Mouse (Mus musculus) heart, embryonic 11.5 days (tissue): ENCODE measurements around the gene Ctla2a. TPM values are rescaled to one million over a fixed set of nuclear protein-coding genes. Genes with fewer than 3 reads are reported as not detected.

Experiments used
- ATAC-seq: fragments of 200-750 bp; cut with Nextera tagmentation; replicated peaks from 2 replicates; pipeline ENCODE4 v1.8.0; 2017; ENCODE audit warnings: moderate library complexity; ENCODE audit not compliant: insufficient number of reproducible peaks, low FRiP score, low TSS enrichment
- H3K27ac ChIP-seq: fragments of 300-500 bp; sonication (generic); 2 replicates; pipeline ENCODE4 v1.5.1; 2014; ENCODE audit warnings: mild to moderate bottlenecking, low read depth, low read length
- H3K27me3 ChIP-seq: fragments of 300-500 bp; sonication (generic); 2 replicates; pipeline ENCODE4 v1.6.1; 2014; ENCODE audit warnings: mild to moderate bottlenecking, low read length, mixed read lengths; ENCODE audit not compliant: control insufficient read depth, insufficient read depth
- H3K36me3 ChIP-seq: fragments of 300-500 bp; sonication (generic); 2 replicates; pipeline ENCODE4 v1.6.1; 2014; ENCODE audit warnings: mild to moderate bottlenecking, low read length, moderate library complexity, mixed read lengths; ENCODE audit not compliant: control insufficient read depth, insufficient read depth
- H3K4me1 ChIP-seq: fragments of 300-500 bp; sonication (generic); 2 replicates; pipeline ENCODE4 v1.6.1; 2014; ENCODE audit warnings: low read length; ENCODE audit not compliant: control insufficient read depth, insufficient read depth
- H3K4me2 ChIP-seq: fragments of 300-500 bp; sonication (generic); 2 replicates; pipeline ENCODE4 v1.6.1; 2014; ENCODE audit warnings: mild to moderate bottlenecking, moderate library complexity
- H3K4me3 ChIP-seq: fragments of 300-500 bp; sonication (generic); 2 replicates; pipeline ENCODE4 v1.5.1; 2014; ENCODE audit warnings: low read depth, low read length
- H3K9ac ChIP-seq: fragments of 300-500 bp; sonication (generic); 2 replicates; pipeline ENCODE4 v1.6.1; 2014; ENCODE audit warnings: mild to moderate bottlenecking, low read depth, low read length, moderate library complexity
- H3K9me3 ChIP-seq: fragments of 300-500 bp; sonication (generic); replicated peaks from 2 replicates; pipeline ENCODE4 v1.6.1; 2016; ENCODE audit warnings: low read length; ENCODE audit not compliant: control insufficient read depth
- WGBS: fragments of 180-500 bp; shearing (Covaris S2); extraction: QIAGEN DNeasy Blood & Tissue Kit; methylation state at CpG from one replicate; pipeline ENCODE4 v1.1.7; 2014; ENCODE audit not compliant: insufficient replicate concordance; 5-methylcytosine and 5-hydroxymethylcytosine counted together
- polyA plus RNA-seq: library from polyadenylated mRNA; unstranded; fragments of >200 nt; fragmentation: Nextera tagmentation; extraction: Ambion mirVana; gene quantifications from 2 replicates; pipeline ENCODE4 v1.2.1, GENCODE M21; 2014

Ctla2a gene
- polyA plus RNA-seq, 1 experiment from 2014 or later: 60.7 TPM

GRCm38 (mm10) chr13:60895406-60896160 is 40.8 kb downstream of the Ctla2a start:
- no peaks in the 10 kb centered on the region for H3K4me1 ChIP-seq

GRCm38 (mm10) chr13:60892301-60892700 is 44.1 kb downstream of the Ctla2a start:
- Histone ChIP-seq H3K9ac (no peak overlapping the region), H3K9me3 (no peaks in the 10 kb centered on the region; the same call in 1 of the 2 replicates), H3K27me3 (no peaks in the 10 kb centered on the region), H3K4me2 (no peak overlapping the region), H3K4me1 (no peaks in the 10 kb centered on the region), H3K36me3 (no peaks in the 10 kb centered on the region), H3K4me3 (no peak overlapping the region), H3K27ac (no peak overlapping the region)
- 62% methylated on average over 1 of the region's 1 CpGs for WGBS
- no peak for ATAC-seq

More at GRCm38 (mm10) chr13:60895406-60896160, 40.8 kb downstream of the Ctla2a start:
- Histone ChIP-seq H3K4me2 (no peak overlapping the region), H3K27ac (no peak overlapping the region), H3K9me3 (no peaks in the 10 kb centered on the region; the same call in 1 of the 2 replicates), H3K36me3 (no peaks in the 10 kb centered on the region), H3K4me3 (no peak overlapping the region), H3K9ac (no peak overlapping the region), H3K27me3 (no peaks in the 10 kb centered on the region)
- ATAC-seq: no peak

Other genes starting within 250 kb of the Ctla2a start
- gene BC051665, start 150.3 kb downstream of the Ctla2a start, polyA plus RNA-seq: not detected in 2 replicates
- not detected in 2 replicates for gene Ctsll3, start 133.8 kb downstream of the Ctla2a start, polyA plus RNA-seq
- not detected in 2 replicates for gene 4930486L24Rik, start 72.2 kb downstream of the Ctla2a start, polyA plus RNA-seq
- 0.48 and 0.49 TPM in 2 replicates for gene Gm49392, start 39.7 kb downstream of the Ctla2a start, polyA plus RNA-seq
- 4.2 and 4.7 TPM in 2 replicates for gene Ctla2b, start 39.2 kb downstream of the Ctla2a start, polyA plus RNA-seq
- gene Tpbpb, start 31.7 kb downstream of the Ctla2a start, polyA plus RNA-seq: not detected in 2 replicates
- gene Gm49393, start 1.0 kb downstream of the Ctla2a start, polyA plus RNA-seq: not detected in 2 replicates
- gene Gm49391, start 54 bp downstream of the Ctla2a start, polyA plus RNA-seq: 4.6 TPM in 1 of 2 replicates, not detected in the other
- not detected in 2 replicates for gene Tpbpa, start 5.4 kb upstream of the Ctla2a start, polyA plus RNA-seq
- gene Ctsj, start 69.3 kb upstream of the Ctla2a start, polyA plus RNA-seq: 0.17 and 0.30 TPM in 2 replicates
- gene Ctsq, start 104.0 kb upstream of the Ctla2a start, polyA plus RNA-seq: not detected in 2 replicates
- gene Ctsr, start 227.6 kb upstream of the Ctla2a start, polyA plus RNA-seq: not detected in 2 replicates